Mouse (Mus musculus) megakaryocyte, embryonic 14.5 days (primary cell): ENCODE measurements around the gene Tnfrsf19.

ENCODE experiments used
- FLI1 ChIP-seq: IDR thresholded peaks from 2 replicates; pipeline ENCODE4 v1.6.1; 2012; ENCODE audit warnings: low read length, inconsistent platforms, mixed read lengths
- GATA1 ChIP-seq: IDR thresholded peaks from 3 replicates; pipeline ENCODE4 v1.6.1; 2012; ENCODE audit warnings: mixed read lengths, low read length, inconsistent platforms, borderline replicate concordance

DNA sequence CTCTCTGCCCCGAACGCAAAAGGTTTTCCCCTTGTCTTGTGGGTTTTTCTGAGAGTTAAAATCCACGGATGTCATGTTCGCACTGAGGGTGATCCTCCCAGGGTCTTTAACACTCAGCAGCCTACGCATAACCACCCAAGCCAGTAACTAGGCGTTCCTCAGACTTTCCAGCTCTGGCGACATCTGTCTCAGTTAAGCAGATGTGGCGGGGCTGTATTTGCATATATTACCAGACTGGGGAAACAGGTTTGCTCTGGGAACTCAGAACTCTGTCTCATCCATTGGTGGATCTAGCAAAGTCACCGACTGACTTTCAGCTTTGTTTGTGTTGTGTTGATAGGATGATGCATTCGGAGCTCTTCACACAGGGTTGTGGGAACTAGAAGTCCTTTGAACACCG is 10.7 kb upstream of the Tnfrsf19 start:
- TF ChIP-seq FLI1 (no peak), GATA1 (no peak)
